Mouse (Mus musculus): ENCODE data around the gene Wdr74.

DNA sequence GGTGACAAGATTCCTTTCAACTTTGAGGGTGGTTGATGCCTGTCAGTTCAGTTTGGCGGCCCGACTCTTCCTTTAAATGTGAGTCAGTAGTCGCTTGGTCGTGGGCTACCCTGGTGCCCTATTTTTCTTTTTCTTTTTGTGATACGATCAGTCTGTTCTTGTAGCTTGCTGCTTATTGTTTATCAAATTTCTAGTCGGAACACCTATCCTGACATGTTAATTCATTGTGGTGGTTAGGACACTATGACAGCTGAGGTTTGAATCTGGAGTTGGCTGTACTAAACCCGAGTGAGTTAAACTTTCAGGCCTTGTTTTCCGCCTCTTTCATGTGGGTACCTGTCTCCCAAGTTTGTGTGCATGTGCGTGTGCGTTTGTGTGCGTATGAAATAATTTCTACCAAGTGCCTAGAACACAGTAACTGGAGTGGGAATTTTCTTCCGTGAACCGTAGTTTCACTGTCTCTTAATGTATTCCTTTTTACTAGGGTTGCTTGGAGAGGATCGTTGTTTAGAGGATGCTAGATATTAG lies 21.9 kb downstream of the Wdr74 start:
- no peak for TF ChIP-seq POLR2A (IDR thresholded peaks at IDR 0.05; ENCODE audit: extremely low read depth, insufficient read depth, low read length)
- no peak for TF ChIP-seq CTCF (IDR thresholded peaks at IDR 0.05; ENCODE audit: extremely low read depth, insufficient read depth, low read length)
